Mouse (Mus musculus) left cerebral cortex, adult 8-10 months (tissue): ENCODE data around the gene Hoxd9. TPM values are rescaled to one million over a fixed set of nuclear protein-coding genes. Genes with fewer than 3 reads are reported as not detected.

Source experiments
- DNase-seq, 2 experiments: peaks; one replicate each; pipeline ENCODE4 v3.0.0; 2022; ENCODE audit warnings: low spot score in 2 of 2
- total RNA-seq, 4 experiments: library from RNA; stranded (reverse); gene quantifications; 2 replicates each; pipeline ENCODE4 v1.2.4; 2022

Gene Hoxd9
- total RNA-seq, 4 experiments from 2014 or later = not detected

DNA sequence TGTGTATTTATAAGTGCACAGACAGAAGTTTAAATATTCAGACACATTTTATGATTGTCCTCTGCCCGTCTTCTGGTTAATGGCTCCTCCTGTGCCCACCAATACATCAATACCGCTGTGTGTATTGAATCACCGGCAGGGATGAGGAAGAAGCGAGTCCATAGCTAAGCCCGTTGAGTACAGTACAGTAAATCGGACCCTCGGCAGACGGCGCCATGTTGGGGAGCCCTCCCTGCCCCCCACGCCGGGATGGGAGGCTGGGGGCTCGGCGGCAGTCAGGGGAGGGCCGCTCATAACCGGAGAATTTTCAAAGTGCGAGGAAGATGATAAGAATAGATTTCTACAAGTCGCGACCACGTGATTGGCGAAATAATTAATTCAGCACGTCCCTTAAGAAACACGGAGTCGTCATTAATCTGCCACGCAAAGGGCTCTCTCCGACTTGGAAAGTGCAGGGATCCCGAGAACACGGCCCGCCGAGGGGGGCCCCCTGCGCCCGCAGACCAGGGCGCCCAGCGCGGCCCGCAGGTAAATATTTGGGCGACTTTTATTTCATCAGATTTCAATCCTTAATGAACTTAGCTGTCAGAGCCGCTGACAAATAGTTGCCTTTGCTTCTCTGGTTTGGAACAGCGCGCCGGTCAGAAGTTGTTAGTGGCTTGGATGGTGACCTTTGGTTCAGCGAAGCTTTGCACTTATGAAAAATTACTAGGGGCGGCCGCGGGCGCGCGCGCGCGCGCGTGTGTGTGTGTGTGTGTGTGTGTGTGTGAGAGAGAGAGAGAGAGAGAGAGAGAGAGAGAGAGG lies 35.2 kb downstream of the Hoxd9 start:
- no peak for DNase-seq

- no peak for DNase-seq
Observed at GRCm38 (mm10) chr2:74733317-74733661, 35.8 kb downstream of the Hoxd9 start.

DNA sequence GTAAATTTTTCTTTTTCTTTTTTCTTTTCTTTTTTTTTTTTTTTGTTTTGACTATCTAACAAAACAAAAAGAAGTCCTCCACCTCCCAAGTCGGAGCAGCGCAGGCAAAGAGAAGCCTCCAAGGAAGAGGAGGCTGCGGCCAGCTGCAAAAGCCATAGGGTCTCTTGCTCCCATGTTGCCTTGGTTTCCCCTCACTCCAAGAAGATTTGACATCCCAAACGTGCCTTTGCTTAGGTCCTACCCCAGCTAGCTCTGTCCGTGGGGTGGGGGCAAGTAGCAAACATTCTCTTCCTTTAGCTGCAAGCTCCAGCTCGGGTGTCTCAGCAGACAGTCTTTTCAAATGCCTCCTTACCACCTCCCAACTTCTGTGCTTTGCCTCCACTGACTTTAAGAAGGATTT lies 36.2 kb downstream of the Hoxd9 start:
- no peak for DNase-seq

DNA sequence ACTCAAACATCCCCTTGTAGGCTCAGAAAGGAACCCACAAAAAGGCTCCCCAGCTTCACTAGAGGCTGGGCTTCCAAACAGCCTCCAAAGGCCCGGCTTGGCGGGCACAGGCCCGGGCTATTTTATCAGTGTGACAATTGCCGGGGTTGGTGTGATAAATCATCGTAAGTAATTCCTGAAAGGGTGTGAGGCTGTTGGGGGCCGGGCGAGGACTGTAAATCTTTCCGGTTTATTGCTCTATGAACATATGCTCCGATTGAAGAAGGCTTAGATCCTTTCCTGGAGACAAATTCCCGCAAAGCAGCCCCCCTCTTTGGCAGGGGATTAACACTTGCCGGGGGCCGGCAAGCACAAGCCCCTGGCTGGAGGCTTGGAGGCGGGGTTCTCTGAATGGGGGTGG lies 36.9 kb downstream of the Hoxd9 start:
- DNase-seq = no peak

- DNase-seq = no peak
Observed at GRCm38 (mm10) chr2:74734996-74735811, 37.7 kb downstream of the Hoxd9 start.

DNA sequence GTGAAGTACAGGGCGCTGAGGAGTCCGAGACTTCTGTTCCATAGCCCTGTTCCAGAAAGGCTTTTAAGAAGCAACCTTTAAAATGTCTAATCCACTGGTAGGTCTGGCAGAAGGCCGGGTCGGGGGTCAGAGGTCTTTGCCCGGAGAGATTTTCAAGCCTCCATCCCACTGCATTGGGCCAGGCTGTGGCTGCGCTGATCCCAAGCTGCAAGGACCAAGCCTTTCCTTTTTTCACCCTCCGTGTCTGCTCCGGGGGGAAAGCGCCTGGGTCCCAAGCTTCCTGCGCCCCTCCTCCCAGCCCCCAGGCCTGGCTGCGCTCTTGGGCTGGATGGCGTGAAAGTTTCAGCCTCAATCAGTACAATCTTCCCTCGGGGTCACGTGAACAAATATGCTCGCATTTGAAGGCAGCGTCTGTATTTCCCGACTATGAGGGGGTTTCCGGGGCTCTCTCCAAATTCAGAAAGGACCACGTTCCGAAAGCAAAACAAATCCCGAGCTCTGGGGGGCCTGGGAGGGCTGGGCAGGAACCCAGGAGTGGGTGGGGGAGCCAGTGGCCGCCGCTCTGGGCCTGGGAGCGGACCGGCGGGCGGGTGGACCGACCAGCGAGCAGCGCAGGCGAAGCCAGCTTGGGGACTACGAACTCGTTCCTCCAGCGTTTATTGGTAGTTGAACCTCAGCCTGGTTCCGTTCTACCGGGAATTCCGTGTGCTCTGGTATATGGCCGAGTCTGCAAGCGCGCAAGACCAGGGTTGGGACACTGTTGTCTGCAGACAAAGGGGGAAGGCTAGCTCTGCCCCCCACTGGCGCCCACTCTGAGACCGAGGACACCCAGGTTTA lies 38.5 kb downstream of the Hoxd9 start:
- DNase-seq = no peak

GRCm38 (mm10) chr2:74736688-74737577 lies 39.4 kb downstream of the Hoxd9 start:
- DNase-seq = no peak

DNA sequence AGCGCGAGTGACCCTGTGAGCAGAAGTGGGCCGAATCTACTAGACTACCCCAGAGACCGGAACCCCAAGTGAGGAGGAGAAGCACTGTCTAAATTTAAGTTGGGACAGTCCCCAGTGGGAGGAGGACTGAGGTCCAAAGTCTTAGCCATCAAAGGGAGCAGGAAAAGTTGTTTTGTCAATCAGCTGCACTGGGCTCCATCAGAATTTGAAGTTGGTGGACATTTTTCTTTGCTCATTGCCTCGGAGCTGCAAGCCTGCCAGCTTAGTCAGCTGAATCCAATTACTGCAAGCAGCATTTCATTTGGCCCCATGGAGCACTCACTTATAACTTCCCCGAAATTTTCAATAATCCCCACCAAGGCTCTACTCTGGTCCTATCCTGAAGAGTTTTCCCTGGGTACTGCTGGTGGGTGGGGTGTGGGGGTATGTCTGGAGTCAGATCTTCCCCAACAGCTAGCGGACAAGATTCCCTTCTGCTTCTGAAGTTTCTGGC lies 40.1 kb downstream of the Hoxd9 start:
- DNase-seq = no peak

DNA sequence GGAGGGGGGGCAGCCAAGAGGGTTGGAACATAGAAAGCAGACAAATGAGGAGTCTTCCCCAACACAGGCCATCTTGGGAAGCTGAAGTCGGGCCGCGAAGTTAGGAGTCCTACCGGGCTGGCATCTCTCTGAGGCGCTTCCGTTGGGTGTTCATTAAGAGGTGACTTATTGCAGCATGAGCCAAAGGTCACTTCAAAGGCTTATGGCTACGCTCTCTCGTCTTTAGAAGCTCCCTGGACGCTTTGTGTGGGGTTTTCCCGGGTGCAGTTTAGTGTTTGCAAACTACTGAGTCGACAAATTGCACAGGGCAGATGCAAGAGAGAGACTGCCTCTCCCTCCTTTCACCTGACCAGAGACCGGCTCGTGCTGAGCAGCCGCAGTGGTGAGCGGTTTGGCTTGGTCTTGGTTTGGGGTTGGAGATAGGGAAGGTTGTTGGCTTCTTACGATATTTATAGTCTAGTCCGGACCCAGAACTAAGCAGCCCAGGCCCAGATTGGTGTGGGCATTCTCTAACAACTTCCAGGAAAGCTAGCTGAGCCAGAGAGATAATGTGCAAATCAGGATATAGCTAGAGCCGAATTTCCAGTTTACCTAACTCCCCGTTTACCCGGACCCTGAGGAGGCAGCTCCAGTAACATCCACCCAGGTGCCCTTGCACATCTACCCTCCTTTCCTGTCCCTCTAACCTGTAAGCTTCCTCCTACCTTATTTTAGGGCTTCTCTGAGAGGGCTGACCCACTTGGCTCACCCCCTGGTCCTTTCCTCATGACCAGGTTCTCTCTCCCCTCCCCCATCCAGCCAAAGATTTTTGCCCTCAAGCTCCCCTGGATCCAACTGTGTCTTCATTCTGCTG lies 41.3 kb downstream of the Hoxd9 start:
- no peak for DNase-seq

GRCm38 (mm10) chr2:74739476-74739800 lies 41.9 kb downstream of the Hoxd9 start:
- no peak for DNase-seq

GRCm38 (mm10) chr2:74739869-74740268 lies 42.3 kb downstream of the Hoxd9 start:
- DNase-seq = no peak

GRCm38 (mm10) chr2:74740311-74741091 lies 43.0 kb downstream of the Hoxd9 start:
- DNase-seq = no peak

GRCm38 (mm10) chr2:74741252-74741978 lies 43.9 kb downstream of the Hoxd9 start:
- DNase-seq = no peak

- no peak for DNase-seq
Observed at GRCm38 (mm10) chr2:74741979-74742277, 44.4 kb downstream of the Hoxd9 start.

DNA sequence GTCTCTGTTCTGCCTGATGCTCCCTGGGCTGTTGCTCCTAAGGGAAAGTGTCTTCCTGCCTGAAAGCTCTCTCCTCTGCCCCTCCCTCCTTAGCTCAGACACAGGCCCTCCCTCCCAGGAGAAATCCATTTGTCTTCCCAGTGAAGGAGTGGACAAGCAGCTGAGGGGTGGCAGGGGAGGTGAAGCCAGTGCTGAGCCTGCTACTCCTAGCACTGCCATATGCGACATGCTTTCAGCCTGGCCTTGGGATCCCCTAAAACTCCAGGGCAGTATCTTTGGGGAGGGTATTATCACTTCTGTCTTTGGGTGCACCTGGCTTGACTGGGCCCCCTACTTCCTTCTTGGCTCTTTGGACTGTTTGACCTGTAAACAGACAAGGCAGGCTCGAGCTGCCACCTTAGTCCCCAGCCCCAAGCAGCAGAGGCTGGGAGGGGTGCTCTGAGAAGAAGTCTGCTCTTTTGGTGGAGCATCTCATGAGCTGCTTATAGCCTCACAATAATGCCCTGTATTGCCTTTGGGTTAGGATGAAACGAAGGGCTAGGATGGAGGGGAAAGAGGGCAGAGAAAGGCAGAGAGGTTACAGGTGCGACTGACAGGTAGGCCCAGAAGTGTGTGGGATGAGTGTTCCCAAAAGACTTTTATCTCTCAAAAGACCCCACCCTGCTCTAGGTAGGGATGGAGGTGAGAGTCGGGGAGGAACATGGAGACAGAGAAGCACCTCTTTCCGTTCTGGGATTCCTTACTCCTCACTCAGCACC lies 48.2 kb downstream of the Hoxd9 start:
- DNase-seq = no peak

- no peak for DNase-seq
Observed at GRCm38 (mm10) chr2:74746298-74746921, 48.9 kb downstream of the Hoxd9 start.

- no peak for DNase-seq
Observed at GRCm38 (mm10) chr2:74747006-74747405, 49.5 kb downstream of the Hoxd9 start.
